Mouse (Mus musculus) splenic B cell, adult 2 months (primary cell): ENCODE data around the gene Ankrd27.
A peak's percentile ranks its signal among the peaks of the same experiment; 100 is the strongest.

Experiments
- DNase-seq: peaks from one replicate; pipeline ENCODE4 v3.0.0-alpha.2; 2011; ENCODE audit warnings: low read depth, low spot score
- H3K27me3 ChIP-seq: 2 replicates; pipeline ENCODE4 v1.6.1; 2012; ENCODE audit warnings: mild to moderate bottlenecking, low read length, moderate library complexity, mixed read lengths; ENCODE audit not compliant: control insufficient read depth, poor library complexity, insufficient read depth, severe bottlenecking
- H3K36me3 ChIP-seq: 2 replicates; pipeline ENCODE4 v1.6.1; 2012; ENCODE audit warnings: mild to moderate bottlenecking, low read length, moderate library complexity, mixed read lengths; ENCODE audit not compliant: control insufficient read depth, poor library complexity, insufficient read depth, severe bottlenecking

The Ankrd27 gene

DNA sequence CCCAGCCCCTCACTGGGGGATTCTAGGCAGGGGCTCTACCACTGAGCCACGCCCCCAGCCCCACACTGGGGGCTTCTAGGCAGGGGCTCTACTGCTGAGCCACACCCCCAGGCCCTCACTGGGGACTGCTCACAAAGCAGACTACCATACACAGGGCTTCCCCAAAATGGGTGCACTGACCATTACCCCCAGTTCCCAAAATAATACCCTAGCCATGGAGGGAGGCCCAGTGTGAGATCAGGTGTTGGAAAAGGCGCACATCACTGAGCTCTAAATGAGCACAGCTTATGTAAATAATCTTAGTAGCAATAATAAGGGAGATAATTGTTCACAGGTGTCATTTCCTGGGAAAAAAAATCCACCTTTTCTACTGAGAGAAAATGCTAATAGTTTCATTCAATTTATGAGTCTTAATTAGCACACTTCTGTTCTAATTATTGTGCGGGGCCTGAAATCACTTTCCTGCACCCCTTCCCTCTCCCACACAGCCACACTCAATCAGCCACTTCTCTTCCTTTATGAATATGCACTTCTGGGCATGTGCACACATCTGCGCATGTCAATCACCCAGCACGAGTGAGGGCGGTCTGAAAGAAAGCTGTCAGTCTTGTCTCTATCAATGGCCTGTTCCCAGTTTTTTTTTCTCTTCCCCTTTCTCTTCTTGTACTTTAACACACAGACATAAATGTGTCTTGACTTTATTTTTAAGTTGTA is 97.5 kb downstream of the Ankrd27 start:
- DNase-seq, result no peak
- Histone ChIP-seq H3K27me3 (no peaks in the 10 kb centered on the region), H3K36me3 (no peaks in the 10 kb centered on the region)

DNA sequence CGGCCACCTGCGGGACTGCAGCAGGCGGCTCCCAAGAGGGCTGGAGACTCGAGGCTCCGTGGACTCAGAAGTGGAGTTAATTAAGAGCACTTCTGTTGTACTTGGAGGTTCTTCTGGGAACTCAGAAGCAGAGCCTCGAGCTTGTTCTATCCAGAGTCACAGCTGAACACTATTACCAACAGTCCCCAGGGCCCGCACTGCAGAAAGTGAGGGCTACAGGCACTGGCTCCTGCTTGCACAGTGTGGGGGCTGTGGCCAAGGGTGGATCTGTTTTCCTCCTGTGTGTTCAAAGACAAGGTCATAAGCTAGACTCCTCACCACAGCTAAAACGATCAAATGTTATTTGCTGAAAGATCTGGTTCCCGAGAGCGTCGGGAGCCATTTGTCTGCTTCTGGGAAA is 100.2 kb downstream of the Ankrd27 start:
- DNase-seq, result no peak
- Histone ChIP-seq H3K27me3 (no peaks in the 10 kb centered on the region), H3K36me3 (no peaks in the 10 kb centered on the region; the same call in 1 of the 2 replicates)

- Histone ChIP-seq H3K27me3 (no peaks in the 10 kb centered on the region), H3K36me3 (no peaks in the 10 kb centered on the region; the same call in 1 of the 2 replicates)
- DNase-seq, result peak; percentile 39
Measured at GRCm38 (mm10) chr7:35686756-35687155, 100.7 kb downstream of the Ankrd27 start.

DNA sequence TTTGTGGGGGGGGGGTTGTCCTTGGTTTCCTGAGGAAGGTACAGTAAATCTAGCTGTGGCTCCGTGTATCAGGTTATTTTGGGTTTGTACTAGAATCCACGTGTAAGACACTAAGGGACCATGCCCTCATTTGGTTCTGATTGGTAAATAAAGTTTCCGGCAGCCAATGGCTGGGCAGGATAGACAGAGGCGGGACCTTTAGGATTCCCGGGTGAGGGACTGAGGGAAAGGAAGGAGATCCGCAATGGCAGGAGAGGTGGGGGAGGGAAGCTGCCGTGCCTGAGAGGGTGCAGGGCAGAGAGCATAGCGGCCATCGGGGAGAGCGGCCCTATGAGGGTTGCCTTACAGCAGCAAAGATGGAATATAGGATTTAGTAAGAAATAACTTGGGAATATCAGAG is 101.2 kb downstream of the Ankrd27 start:
- Histone ChIP-seq H3K27me3 (no peaks in the 10 kb centered on the region), H3K36me3 (peaks cover 2% of the 10 kb centered on the region; the same call in 1 of the 2 replicates)
- no peak for DNase-seq

DNA sequence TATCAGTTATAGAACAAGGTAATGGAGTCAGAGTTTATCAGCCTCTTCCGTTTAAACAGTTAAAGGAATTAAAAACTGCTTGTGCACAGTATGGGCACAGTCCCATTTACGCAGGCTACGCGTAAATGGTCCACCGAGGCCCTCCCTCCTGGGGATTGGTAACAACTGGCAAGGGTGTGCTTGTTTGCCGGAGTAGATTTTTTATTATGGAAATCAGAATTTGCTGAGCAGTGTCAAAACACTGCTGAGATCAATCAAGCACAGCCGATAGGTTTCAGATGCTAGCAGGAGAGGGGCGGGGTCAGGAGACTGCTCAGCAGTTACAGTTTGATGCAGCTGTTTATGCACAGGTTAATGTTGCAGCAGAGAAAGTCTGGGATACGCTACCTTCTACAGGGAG is 102.2 kb downstream of the Ankrd27 start:
- DNase-seq, result no peak
- Histone ChIP-seq H3K27me3 (no peaks in the 10 kb centered on the region), H3K36me3 (peaks cover 2% of the 10 kb centered on the region; the same call in 1 of the 2 replicates)
